Mouse (Mus musculus): Measurements from ENCODE around the gene Gtf2a2. TPM values are rescaled to one million over a fixed set of nuclear protein-coding genes. Genes with fewer than 3 reads are reported as not detected.

Gtf2a2 gene
- total and polyA plus RNA-seq, 3 experiments, result 74.9 to 75.8 TPM; not detected in 1

GRCm38 (mm10) chr9:69993479-69993878 is 18.9 kb upstream of the Gtf2a2 start:
- Histone ChIP-seq H3K27ac (ENCODE audit: control insufficient read depth, low read depth, low read length) (peak overlapping the region; percentile 78), H3K9ac (ENCODE audit: control insufficient read depth, low read depth, low read length, poor library complexity, severe bottlenecking) (0 out of 2 replicates have a peak overlapping the region, but pooled peaks have one; percentile 3), H3K79me2 (ENCODE audit: control insufficient read depth, insufficient read depth, low read length, poor library complexity) (peaks cover 15% of the 10 kb centered on the region), H3K4me1 (ENCODE audit: control insufficient read depth in 1 of 2, insufficient read depth in 2 of 2, low read length in 2 of 2) (peaks cover 9 to 17% of the 10 kb centered on the region in 2 experiments), H3K9me3 (replicated peaks; ENCODE audit: insufficient read depth, low read length) (no peaks in the 10 kb centered on the region), H3K36me3 (ENCODE audit: control insufficient read depth in 1 of 2, insufficient read depth in 2 of 2, low read length in 2 of 2) (peaks cover 0 to 21% of the 10 kb centered on the region in 2 experiments), H3K4me3 (ENCODE audit: control insufficient read depth in 1 of 2, insufficient read depth in 1 of 2, low read depth in 2 of 2, low read length in 2 of 2) (no peak overlapping the region), H3K27me3 (ENCODE audit: control insufficient read depth in 1 of 2, insufficient read depth in 2 of 2, low read length in 2 of 2) (no peaks in the 10 kb centered on the region)
- TF ChIP-seq MYB (IDR thresholded peaks at IDR 0.05; ENCODE audit: low read depth, low read length), result no peak
- no peak for TF ChIP-seq JUND (IDR thresholded peaks at IDR 0.05; ENCODE audit: low read depth, low read length)
- no peak for TF ChIP-seq E2F4 (IDR thresholded peaks at IDR 0.05; ENCODE audit: borderline replicate concordance, low read depth, low read length)
- TF ChIP-seq POLR2A (IDR thresholded peaks at IDR 0.05; ENCODE audit: control insufficient read depth in 1 of 2, insufficient read depth in 1 of 2, low read depth in 1 of 2, low read length in 2 of 2, poor library complexity in 1 of 2), result no peak
- no peak for TF ChIP-seq MYC (IDR thresholded peaks at IDR 0.05; ENCODE audit: low read depth, low read length)
- TF ChIP-seq RCOR1 (IDR thresholded peaks at IDR 0.05; ENCODE audit: low read depth, low read length), result no peak
- TF ChIP-seq POLR2AphosphoS5 (IDR thresholded peaks at IDR 0.05; ENCODE audit: borderline replicate concordance, low read depth, low read length), result no peak
- TF ChIP-seq USF2 (IDR thresholded peaks at IDR 0.05; ENCODE audit: borderline replicate concordance in 1 of 2, insufficient read depth in 1 of 2, low read depth in 1 of 2, low read length in 2 of 2), result no peak
- no peak for TF ChIP-seq USF1 (IDR thresholded peaks at IDR 0.05; ENCODE audit: low read depth, low read length)
- no peak for TF ChIP-seq TBP (IDR thresholded peaks at IDR 0.05; ENCODE audit: low read depth, low read length)
- TF ChIP-seq CTCF (IDR thresholded peaks at IDR 0.05 in 2 of 3, conservative IDR thresholded peaks at IDR 0.05 in 1 of 3; ENCODE audit: control insufficient read depth in 1 of 3, insufficient read depth in 1 of 3, low read depth in 2 of 3, low read length in 3 of 3, poor library complexity in 1 of 3, severe bottlenecking in 1 of 3), result no peak
- TF ChIP-seq TCF12 (IDR thresholded peaks at IDR 0.05; ENCODE audit: low read depth, low read length), result no peak
- no peak for TF ChIP-seq SIN3A (IDR thresholded peaks at IDR 0.05; ENCODE audit: low read length)
- DNase-seq (ENCODE audit: low read depth, low spot score), result no peak

GRCm38 (mm10) chr9:69994547-69994946 is 17.8 kb upstream of the Gtf2a2 start:
- H3K27me3 ChIP-seq (ENCODE audit: control insufficient read depth in 1 of 2, insufficient read depth in 2 of 2, low read length in 2 of 2), result no peaks in the 10 kb centered on the region
- H3K79me2 ChIP-seq (ENCODE audit: control insufficient read depth, insufficient read depth, low read length, poor library complexity), result peaks cover 13% of the 10 kb centered on the region
- peaks cover 6 to 21% of the 10 kb centered on the region in 2 experiments for H3K36me3 ChIP-seq (ENCODE audit: control insufficient read depth in 1 of 2, insufficient read depth in 2 of 2, low read length in 2 of 2)
- no peak for DNase-seq (ENCODE audit: low read depth, low spot score)
- no peak for TF ChIP-seq ZMIZ1 (IDR thresholded peaks at IDR 0.05; ENCODE audit: low read depth, low read length)
- no peak for TF ChIP-seq USF2 (IDR thresholded peaks at IDR 0.05; ENCODE audit: borderline replicate concordance in 1 of 2, insufficient read depth in 1 of 2, low read depth in 1 of 2, low read length in 2 of 2)
- no peak for TF ChIP-seq SMC3 (IDR thresholded peaks at IDR 0.05; ENCODE audit: low read depth, low read length)
- H3K9ac ChIP-seq (ENCODE audit: control insufficient read depth, low read depth, low read length, poor library complexity, severe bottlenecking), result no peak overlapping the region
- H3K4me1 ChIP-seq (ENCODE audit: control insufficient read depth in 1 of 2, insufficient read depth in 2 of 2, low read length in 2 of 2), result peaks cover 9 to 17% of the 10 kb centered on the region in 2 experiments
- no peak overlapping the region for H3K4me3 ChIP-seq (ENCODE audit: control insufficient read depth in 1 of 2, insufficient read depth in 1 of 2, low read depth in 2 of 2, low read length in 2 of 2)
- no peak overlapping the region for H3K27ac ChIP-seq (ENCODE audit: control insufficient read depth, low read depth, low read length)
- H3K9me3 ChIP-seq (replicated peaks; ENCODE audit: insufficient read depth, low read length), result no peaks in the 10 kb centered on the region
